Mouse (Mus musculus) megakaryocyte-erythroid progenitor cell, adult 5-6 weeks (primary cell): ENCODE measurements around the gene Zfp275. TPM values are rescaled to one million over a fixed set of nuclear protein-coding genes. Genes with fewer than 3 reads are reported as not detected.

Experiments
- ATAC-seq: replicated peaks from 2 replicates; pipeline ENCODE4 v1.8.0; 2016; ENCODE audit warnings: mild to moderate bottlenecking, inconsistent platforms; ENCODE audit not compliant: severe bottlenecking, poor library complexity, low FRiP score, low TSS enrichment
- total RNA-seq, 2 experiments: library from RNA; stranded (forward) in 1 of 2; stranded (reverse) in 1 of 2; fragments of 200-1000, 215-1000 nt in 1 of 2; fragments of >200 nt in 1 of 2; fragmentation: Nextera tagmentation in 1 of 2; gene quantifications; 2 replicates each; pipeline ENCODE4 v1.2.3; 2014 to 2017

Gene Zfp275
- total RNA-seq, 2 experiments from 2014 or later = 1.8 to 3.1 TPM

DNA sequence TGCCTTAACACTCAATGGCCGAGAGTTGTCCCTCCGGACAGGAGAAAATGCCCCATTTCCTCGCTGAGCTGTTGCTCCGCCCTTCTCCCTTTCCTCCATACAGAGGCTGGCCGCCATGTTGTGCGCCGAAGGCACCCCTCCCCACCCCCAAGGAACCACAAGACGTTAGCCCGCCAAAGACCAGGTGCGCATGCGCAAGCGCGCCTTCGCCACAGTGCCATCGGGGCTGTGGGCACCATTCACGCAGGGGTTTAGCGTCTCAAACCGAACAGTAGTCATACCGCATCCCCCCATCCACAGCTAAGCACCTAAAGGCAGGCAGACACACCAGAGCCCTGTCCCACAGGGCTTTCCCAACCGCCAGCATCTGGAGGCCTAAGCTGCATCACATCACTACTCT, 58.5 kb downstream of the Zfp275 start:
- ATAC-seq = no peak

DNA sequence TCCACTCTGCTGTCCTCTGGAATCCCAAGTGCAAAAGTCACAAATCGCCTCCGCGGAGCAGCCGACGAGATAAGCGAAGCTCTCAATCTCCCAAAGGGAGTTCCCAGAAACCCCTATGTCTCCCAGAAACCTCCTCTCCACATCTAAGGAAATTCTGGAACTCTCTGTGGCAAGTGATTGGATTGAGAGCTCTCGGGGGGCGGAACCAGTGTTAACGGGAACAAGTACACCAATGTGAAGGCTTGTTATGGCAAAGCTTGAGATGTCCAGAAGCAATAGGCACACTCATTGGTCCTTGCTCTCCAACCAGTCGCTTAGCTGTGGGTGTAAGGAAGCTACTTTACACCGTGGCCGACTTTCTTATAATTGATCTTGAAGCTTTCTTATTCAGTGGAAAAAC, 59.2 kb downstream of the Zfp275 start:
- ATAC-seq = no peak

Other genes with a start within 250 kb of the Zfp275 start
- 1.2 and 4.0 TPM in 2 replicates for gene Xlr3a, start 245.5 kb upstream of the Zfp275 start, total RNA-seq (2014; fragmentation: Nextera tagmentation)
- gene Xlr3a, start 245.5 kb upstream of the Zfp275 start, total RNA-seq (2017) = 15.0 TPM in 1 of 2 replicates, not detected in the other
- gene Gm14685, start 225.6 kb upstream of the Zfp275 start, total RNA-seq (2014; fragmentation: Nextera tagmentation) = not detected in 2 replicates
- gene Gm14685, start 225.6 kb upstream of the Zfp275 start, total RNA-seq (2017) = not detected in 2 replicates
- not detected in 2 replicates for gene Xlr5b, start 193.8 kb upstream of the Zfp275 start, total RNA-seq (2014; fragmentation: Nextera tagmentation)
- gene Xlr5b, start 193.8 kb upstream of the Zfp275 start, total RNA-seq (2017) = not detected in 2 replicates
- gene DXBay18, start 193.2 kb upstream of the Zfp275 start, total RNA-seq (2014; fragmentation: Nextera tagmentation) = not detected in 2 replicates
- gene DXBay18, start 193.2 kb upstream of the Zfp275 start, total RNA-seq (2017) = not detected in 2 replicates
- not detected in 2 replicates for gene Spin2d, start 165.6 kb upstream of the Zfp275 start, total RNA-seq (2014; fragmentation: Nextera tagmentation)
- not detected in 2 replicates for gene Spin2d, start 165.6 kb upstream of the Zfp275 start, total RNA-seq (2017)
- 4.8 and 10.8 TPM in 2 replicates for gene Xlr3b, start 150.4 kb upstream of the Zfp275 start, total RNA-seq (2014; fragmentation: Nextera tagmentation)
- gene Xlr3b, start 150.4 kb upstream of the Zfp275 start, total RNA-seq (2017) = 4.2 and 4.4 TPM in 2 replicates
- 41.2 TPM in 2 replicates for gene Xlr4b, start 128.3 kb upstream of the Zfp275 start, total RNA-seq (2014; fragmentation: Nextera tagmentation)
- 23.1 and 29.2 TPM in 2 replicates for gene Xlr4b, start 128.3 kb upstream of the Zfp275 start, total RNA-seq (2017)
- gene F8a, start 114.3 kb upstream of the Zfp275 start, total RNA-seq (2014; fragmentation: Nextera tagmentation) = 2.6 and 2.8 TPM in 2 replicates
- 2.4 and 2.6 TPM in 2 replicates for gene F8a, start 114.3 kb upstream of the Zfp275 start, total RNA-seq (2017)
- gene Xlr4c, start 99.5 kb upstream of the Zfp275 start, total RNA-seq (2014; fragmentation: Nextera tagmentation) = 5.5 and 10.5 TPM in 2 replicates
- 24.6 and 34.2 TPM in 2 replicates for gene Xlr4c, start 99.5 kb upstream of the Zfp275 start, total RNA-seq (2017)
- gene Xlr3c, start 77.2 kb upstream of the Zfp275 start, total RNA-seq (2014; fragmentation: Nextera tagmentation) = not detected in 2 replicates
- gene Xlr3c, start 77.2 kb upstream of the Zfp275 start, total RNA-seq (2017) = 0.69 TPM in 1 of 2 replicates, not detected in the other
- gene Xlr5a, start 49.6 kb upstream of the Zfp275 start, total RNA-seq (2014; fragmentation: Nextera tagmentation) = not detected in 2 replicates
- gene Xlr5a, start 49.6 kb upstream of the Zfp275 start, total RNA-seq (2017) = not detected in 2 replicates
- not detected in 2 replicates for gene Xlr5c, start 49.6 kb upstream of the Zfp275 start, total RNA-seq (2014; fragmentation: Nextera tagmentation)
- gene Xlr5c, start 49.6 kb upstream of the Zfp275 start, total RNA-seq (2017) = not detected in 2 replicates
- not detected in 2 replicates for gene Gm45015, start 5.8 kb upstream of the Zfp275 start, total RNA-seq (2014; fragmentation: Nextera tagmentation)
- gene Gm45015, start 5.8 kb upstream of the Zfp275 start, total RNA-seq (2017) = not detected in 2 replicates
- gene Gm18336, start 56.1 kb downstream of the Zfp275 start, total RNA-seq (2014; fragmentation: Nextera tagmentation) = not detected in 2 replicates
- gene Gm18336, start 56.1 kb downstream of the Zfp275 start, total RNA-seq (2017) = not detected in 2 replicates
- 0.04 TPM in 1 of 2 replicates, not detected in the other for gene Zfp92, start 68.5 kb downstream of the Zfp275 start, total RNA-seq (2014; fragmentation: Nextera tagmentation)
- gene Zfp92, start 68.5 kb downstream of the Zfp275 start, total RNA-seq (2017) = not detected in 2 replicates
- gene Trex2, start 92.7 kb downstream of the Zfp275 start, total RNA-seq (2014; fragmentation: Nextera tagmentation) = not detected in 2 replicates
- gene Trex2, start 92.7 kb downstream of the Zfp275 start, total RNA-seq (2017) = not detected in 2 replicates
- gene Haus7, start 116.4 kb downstream of the Zfp275 start, total RNA-seq (2014; fragmentation: Nextera tagmentation) = 37.5 and 56.0 TPM in 2 replicates
- 81.1 and 85.6 TPM in 2 replicates for gene Haus7, start 116.4 kb downstream of the Zfp275 start, total RNA-seq (2017)
- 5.3 TPM in 1 of 2 replicates, not detected in the other for gene Bgn, start 141.0 kb downstream of the Zfp275 start, total RNA-seq (2014; fragmentation: Nextera tagmentation)
- 0.50 and 2.4 TPM in 2 replicates for gene Bgn, start 141.0 kb downstream of the Zfp275 start, total RNA-seq (2017)
- not detected in 2 replicates for gene Atp2b3, start 160.5 kb downstream of the Zfp275 start, total RNA-seq (2014; fragmentation: Nextera tagmentation)
- not detected in 2 replicates for gene Atp2b3, start 160.5 kb downstream of the Zfp275 start, total RNA-seq (2017)